Mouse (Mus musculus): ENCODE data around the gene Gm20604.

DNA sequence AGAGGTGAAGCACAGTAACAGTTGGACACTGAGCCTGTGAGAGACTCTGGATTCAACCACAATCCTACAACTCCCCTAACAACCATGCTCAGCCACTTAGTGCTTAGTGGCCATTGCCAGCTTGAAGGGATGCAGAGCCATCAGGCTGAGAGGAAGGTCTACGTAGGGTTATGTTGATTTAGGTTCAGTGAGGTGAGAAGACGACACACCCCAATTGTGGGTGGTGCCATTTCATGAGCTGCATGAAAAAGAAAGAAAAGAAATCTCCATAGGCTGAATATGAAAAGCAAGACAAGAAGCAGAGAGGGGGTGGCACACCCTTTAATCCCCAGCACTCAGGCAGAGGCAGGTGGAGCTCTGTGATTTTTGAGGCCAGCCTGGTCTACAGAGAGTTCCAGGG lies 44.4 kb downstream of the Gm20604 start:
- TF ChIP-seq CTCF (IDR thresholded peaks at IDR 0.05; ENCODE audit: low read depth) (no peak), EP300 (IDR thresholded peaks at IDR 0.05; ENCODE audit: low read depth) (no peak)
